Mouse (Mus musculus) myocyte (in vitro differentiated cells): ENCODE data around the gene Rbms3. TPM values are rescaled to one million over a fixed set of nuclear protein-coding genes. Genes with fewer than 3 reads are reported as not detected.

Source experiments
- H3K27me3 ChIP-seq: one replicate; pipeline ENCODE4 v1.6.1; 2011; ENCODE audit not compliant: control insufficient read depth, insufficient read depth, insufficient read length
- H3K36me3 ChIP-seq: one replicate; pipeline ENCODE4 v1.6.1; 2011; ENCODE audit not compliant: control insufficient read depth, insufficient read depth
- H3K4me2 ChIP-seq: one replicate; pipeline ENCODE4 v1.6.1; 2011; ENCODE audit warnings: low read depth, control low read depth
- H3K4me3 ChIP-seq: one replicate; pipeline ENCODE4 v1.5.1; 2011; ENCODE audit warnings: mild to moderate bottlenecking, control low read depth, moderate library complexity
- H3K79me2 ChIP-seq: one replicate; pipeline ENCODE4 v1.6.1; 2011; ENCODE audit not compliant: control insufficient read depth, insufficient read depth
- H3ac ChIP-seq: one replicate; pipeline ENCODE4 v1.6.1; 2011; ENCODE audit not compliant: control insufficient read depth, insufficient read length
- CEBPB ChIP-seq: IDR thresholded peaks from 2 replicates; pipeline ENCODE4 v1.6.1; 2011; ENCODE audit warnings: mild to moderate bottlenecking, moderate library complexity; ENCODE audit not compliant: poor library complexity, insufficient read depth, severe bottlenecking
- E2F4 ChIP-seq: IDR thresholded peaks from one replicate; pipeline ENCODE4 v1.6.1; 2011; ENCODE audit warnings: mild to moderate bottlenecking, control low read depth, moderate library complexity; ENCODE audit not compliant: insufficient read depth
- MAX ChIP-seq: IDR thresholded peaks from one replicate; pipeline ENCODE4 v1.6.1; 2011; ENCODE audit warnings: low read depth, mild to moderate bottlenecking, control low read depth
- MYOD1 ChIP-seq, 3 experiments: IDR thresholded peaks; one replicate each; pipeline ENCODE4 v1.6.1; 2011; ENCODE audit warnings: control low read depth in 2 of 3, low read depth in 2 of 3, mild to moderate bottlenecking in 2 of 3, moderate library complexity in 1 of 3; ENCODE audit not compliant: insufficient read length in 2 of 3, control insufficient read depth in 1 of 3
- MYOG ChIP-seq, 3 experiments: IDR thresholded peaks; one replicate each; pipeline ENCODE4 v1.6.1; 2011; ENCODE audit warnings: control low read depth in 2 of 3, low read depth in 2 of 3, mild to moderate bottlenecking in 2 of 3; ENCODE audit not compliant: insufficient read length in 2 of 3, control insufficient read depth in 1 of 3, insufficient read depth in 1 of 3
- POLR2A ChIP-seq: IDR thresholded peaks from one replicate; pipeline ENCODE4 v1.6.1; 2011; ENCODE audit warnings: low read depth, mild to moderate bottlenecking, control low read depth, moderate library complexity; ENCODE audit not compliant: insufficient read length
- POLR2AphosphoS2 ChIP-seq: IDR thresholded peaks from one replicate; pipeline ENCODE4 v1.6.1; 2011; ENCODE audit warnings: low read depth, control low read depth; ENCODE audit not compliant: insufficient read length
- REST ChIP-seq: IDR thresholded peaks from one replicate; pipeline ENCODE4 v1.6.1; 2011; ENCODE audit warnings: mild to moderate bottlenecking, control low read depth, moderate library complexity; ENCODE audit not compliant: insufficient read depth, insufficient read length
- SRF ChIP-seq: IDR thresholded peaks from one replicate; pipeline ENCODE4 v1.6.1; 2011; ENCODE audit warnings: low read depth; ENCODE audit not compliant: control insufficient read depth, insufficient read length
- TCF12 ChIP-seq: IDR thresholded peaks from one replicate; pipeline ENCODE4 v1.6.1; 2011; ENCODE audit warnings: mild to moderate bottlenecking, control low read depth; ENCODE audit not compliant: poor library complexity, insufficient read depth, severe bottlenecking
- TCF3 ChIP-seq: IDR thresholded peaks from one replicate; pipeline ENCODE4 v1.6.1; 2011; ENCODE audit warnings: low read depth, control low read depth; ENCODE audit not compliant: insufficient read length
- USF1 ChIP-seq: IDR thresholded peaks from one replicate; pipeline ENCODE4 v1.6.1; 2011; ENCODE audit warnings: low read depth, mild to moderate bottlenecking, control low read depth, moderate library complexity
- polyA plus RNA-seq: library from polyadenylated mRNA; unstranded; fragments of >200 nt; fragmentation: generic; extraction: Trizol; gene quantifications from one replicate; pipeline ENCODE4 v1.2.1, GENCODE M21; 2012; ENCODE audit warnings: missing spikeins

Rbms3 gene
- polyA plus RNA-seq, 1 experiment, result 4.5 TPM

DNA sequence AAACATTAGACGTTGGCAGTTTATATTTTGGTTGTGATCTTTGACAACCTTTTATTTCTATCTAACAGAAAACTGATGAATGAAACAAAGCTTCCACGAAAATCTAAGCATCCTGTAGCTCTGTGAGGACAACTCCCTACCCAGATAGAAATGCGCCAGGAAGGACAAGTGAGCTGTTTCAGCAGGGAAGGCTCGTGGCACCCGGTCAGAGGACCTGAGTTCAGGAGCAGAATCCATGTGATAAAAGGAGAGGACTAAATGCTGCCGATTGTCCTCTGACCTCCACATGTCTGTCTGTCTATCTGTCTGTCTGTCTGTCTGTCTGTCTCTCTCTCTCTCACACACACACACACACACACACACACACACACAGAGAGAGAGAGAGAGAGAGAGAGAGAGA, 757.4 kb downstream of the Rbms3 start:
- Histone ChIP-seq H3K4me2 (no peak overlapping the region), H3ac (no peak overlapping the region), H3K4me3 (no peak overlapping the region), H3K27me3 (no peaks in the 10 kb centered on the region), H3K36me3 (no peaks in the 10 kb centered on the region), H3K79me2 (no peaks in the 10 kb centered on the region)
- TF ChIP-seq MYOG (IDR thresholded peaks at IDR 0.05; ENCODE audit: control insufficient read depth in 1 of 3, insufficient read depth in 1 of 3, insufficient read length in 2 of 3, low read depth in 2 of 3), result no peak
- no peak for TF ChIP-seq POLR2AphosphoS2
- no peak for TF ChIP-seq TCF12
- TF ChIP-seq TCF3, result no peak
- no peak for TF ChIP-seq USF1
- no peak for TF ChIP-seq CEBPB
- TF ChIP-seq MYOD1 (IDR thresholded peaks at IDR 0.05; ENCODE audit: control insufficient read depth in 1 of 3, insufficient read length in 2 of 3, low read depth in 2 of 3), result no peak
- no peak for TF ChIP-seq POLR2A
- no peak for TF ChIP-seq REST
- no peak for TF ChIP-seq E2F4
- no peak for TF ChIP-seq MAX
- TF ChIP-seq SRF, result no peak

DNA sequence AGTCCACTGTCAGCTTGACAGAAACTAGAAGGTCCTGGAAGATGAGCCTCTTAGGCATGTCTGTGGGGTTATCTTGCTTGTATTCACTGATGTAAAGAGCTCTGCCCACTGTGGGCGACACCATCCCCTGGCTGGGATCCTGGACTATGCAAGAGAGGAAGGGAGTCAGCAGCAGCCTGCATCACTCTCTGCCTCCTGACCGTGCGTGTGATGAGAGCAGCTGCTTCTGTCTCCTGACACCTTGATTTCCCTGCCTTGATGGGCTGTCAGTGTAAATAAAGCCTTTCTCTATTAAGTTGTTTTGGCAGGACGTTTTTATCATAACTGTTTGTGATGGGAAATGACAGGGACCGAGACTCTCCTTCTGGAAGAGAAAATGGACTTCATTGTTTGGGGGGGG, 758.1 kb downstream of the Rbms3 start:
- Histone ChIP-seq H3K36me3 (no peaks in the 10 kb centered on the region), H3ac (no peak overlapping the region), H3K4me2 (no peak overlapping the region), H3K27me3 (no peaks in the 10 kb centered on the region), H3K79me2 (no peaks in the 10 kb centered on the region), H3K4me3 (no peak overlapping the region)
- no peak for TF ChIP-seq CEBPB
- TF ChIP-seq TCF3, result no peak

DNA sequence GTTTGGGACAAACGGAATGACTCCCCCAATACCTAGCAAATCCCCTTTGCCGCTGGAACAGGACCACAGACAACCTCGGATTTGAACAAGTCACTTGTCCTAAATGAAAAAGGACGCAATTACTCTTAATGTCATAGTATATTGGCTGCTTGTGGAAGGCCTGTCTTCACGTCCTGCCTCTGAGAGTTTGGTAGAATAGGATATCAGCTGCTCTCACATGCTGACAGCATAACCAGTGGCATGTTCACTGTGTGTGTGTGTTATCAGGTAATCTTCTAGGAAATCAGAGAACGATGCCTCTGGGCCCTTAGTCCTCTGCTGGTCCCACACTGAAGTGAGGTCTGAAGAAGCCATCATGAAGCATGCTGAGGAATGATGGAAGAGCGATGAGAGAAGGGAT, 763.7 kb downstream of the Rbms3 start:
- TF ChIP-seq MAX, result no peak
- TF ChIP-seq MYOG (IDR thresholded peaks at IDR 0.05; ENCODE audit: control insufficient read depth in 1 of 3, insufficient read depth in 1 of 3, insufficient read length in 2 of 3, low read depth in 2 of 3), result no peak
- TF ChIP-seq SRF, result no peak
- TF ChIP-seq CEBPB, result no peak
- TF ChIP-seq REST, result no peak
- no peak for TF ChIP-seq TCF12
- TF ChIP-seq MYOD1 (IDR thresholded peaks at IDR 0.05; ENCODE audit: control insufficient read depth in 1 of 3, insufficient read length in 2 of 3, low read depth in 2 of 3), result no peak
- TF ChIP-seq TCF3, result no peak
- TF ChIP-seq POLR2A, result no peak
- TF ChIP-seq USF1, result no peak
- no peak for TF ChIP-seq E2F4
- TF ChIP-seq POLR2AphosphoS2, result no peak
- Histone ChIP-seq H3K79me2 (no peaks in the 10 kb centered on the region), H3K4me2 (no peak overlapping the region), H3K36me3 (no peaks in the 10 kb centered on the region), H3K27me3 (no peaks in the 10 kb centered on the region), H3K4me3 (no peak overlapping the region), H3ac (no peak overlapping the region)

DNA sequence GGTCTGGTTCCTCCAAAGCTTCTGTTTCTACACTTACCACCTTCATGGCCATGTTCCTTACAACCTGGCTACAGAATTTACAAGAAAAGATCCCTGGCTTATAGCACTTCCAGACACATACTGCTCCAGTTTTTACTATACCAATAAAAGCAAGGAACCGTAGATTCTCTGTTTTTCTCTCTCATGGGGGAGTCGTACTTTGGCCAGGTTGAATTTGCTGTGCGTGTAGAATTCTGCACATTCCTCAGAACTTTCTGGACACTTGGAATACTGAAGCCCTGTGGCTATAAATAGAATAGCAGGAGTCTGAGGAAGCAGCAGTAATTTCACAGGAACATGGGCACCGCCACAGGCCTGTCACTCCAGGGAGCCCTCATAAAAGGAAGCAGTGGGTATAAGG, 766.1 kb downstream of the Rbms3 start:
- Histone ChIP-seq H3ac (no peak overlapping the region), H3K79me2 (no peaks in the 10 kb centered on the region), H3K27me3 (no peaks in the 10 kb centered on the region), H3K36me3 (no peaks in the 10 kb centered on the region), H3K4me2 (no peak overlapping the region), H3K4me3 (no peak overlapping the region)
- TF ChIP-seq TCF3, result no peak
- TF ChIP-seq CEBPB, result no peak
- no peak for TF ChIP-seq MYOD1 (IDR thresholded peaks at IDR 0.05; ENCODE audit: control insufficient read depth in 1 of 3, insufficient read length in 2 of 3, low read depth in 2 of 3)
- TF ChIP-seq MYOG (IDR thresholded peaks at IDR 0.05; ENCODE audit: control insufficient read depth in 1 of 3, insufficient read depth in 1 of 3, insufficient read length in 2 of 3, low read depth in 2 of 3), result no peak
- TF ChIP-seq POLR2AphosphoS2, result no peak
- TF ChIP-seq MAX, result no peak
- no peak for TF ChIP-seq USF1
- TF ChIP-seq TCF12, result no peak
- TF ChIP-seq REST, result no peak
- no peak for TF ChIP-seq POLR2A
- TF ChIP-seq E2F4, result no peak
- no peak for TF ChIP-seq SRF

DNA sequence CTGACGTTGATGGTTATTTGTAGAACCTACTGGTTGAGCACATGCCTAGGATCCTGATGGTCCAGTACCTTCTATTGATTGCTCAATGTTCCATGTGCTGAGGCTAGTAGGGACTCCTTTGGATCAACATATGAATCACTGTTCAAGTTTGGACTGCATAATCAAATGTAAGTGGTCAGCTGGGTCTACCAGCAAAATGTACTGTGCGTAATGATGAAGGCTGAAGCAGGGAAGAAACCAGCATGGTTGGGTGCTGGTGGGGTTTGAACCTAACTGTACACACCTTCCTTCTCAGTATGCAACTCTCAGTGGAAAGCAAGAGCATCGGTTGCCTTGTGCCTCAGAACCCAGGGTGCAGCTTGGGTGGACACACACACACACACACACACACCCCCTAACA, 767.4 kb downstream of the Rbms3 start:
- Histone ChIP-seq H3ac (no peak overlapping the region), H3K27me3 (no peaks in the 10 kb centered on the region), H3K4me2 (no peak overlapping the region), H3K36me3 (no peaks in the 10 kb centered on the region), H3K4me3 (no peak overlapping the region), H3K79me2 (no peaks in the 10 kb centered on the region)
- no peak for TF ChIP-seq TCF12
- TF ChIP-seq SRF, result no peak
- no peak for TF ChIP-seq MYOD1 (IDR thresholded peaks at IDR 0.05; ENCODE audit: control insufficient read depth in 1 of 3, insufficient read length in 2 of 3, low read depth in 2 of 3)
- TF ChIP-seq USF1, result no peak
